Mouse (Mus musculus) urinary bladder, adult 2 months (tissue): ENCODE results near the gene Col8a1. TPM values are rescaled to one million over a fixed set of nuclear protein-coding genes. Genes with fewer than 3 reads are reported as not detected.

Experiments used
- polyA plus RNA-seq: library from polyadenylated mRNA; depleted of rRNA; stranded (reverse); fragments of >200 nt; gene quantifications from 2 replicates; pipeline ENCODE4 v1.2.3, GENCODE M21; 2012; rRNA removed

Gene Col8a1
- polyA plus RNA-seq, 1 experiment: 26.2 TPM

Other genes with a start within 250 kb of the Col8a1 start
- gene Cmss1, start 147.9 kb downstream of the Col8a1 start, polyA plus RNA-seq: 3.6 and 6.4 TPM in 2 replicates